Mouse (Mus musculus) kidney, adult 2 months (tissue): ENCODE measurements around the gene Kansl1.

Experiments used
- CTCF ChIP-seq: fragments of 200-500 bp; conservative IDR thresholded peaks from 2 replicates; pipeline ENCODE4 v1.5.1; 2011; ENCODE audit warnings: low read depth, mild to moderate bottlenecking, control low read depth, low read length, moderate library complexity, mixed read lengths; ENCODE audit not compliant: insufficient read depth, insufficient read length
- POLR2A ChIP-seq: fragments of 200-500 bp; IDR thresholded peaks from one replicate; pipeline ENCODE4 v1.6.1; 2011; ENCODE audit warnings: low read depth, low read length, control low read depth

DNA sequence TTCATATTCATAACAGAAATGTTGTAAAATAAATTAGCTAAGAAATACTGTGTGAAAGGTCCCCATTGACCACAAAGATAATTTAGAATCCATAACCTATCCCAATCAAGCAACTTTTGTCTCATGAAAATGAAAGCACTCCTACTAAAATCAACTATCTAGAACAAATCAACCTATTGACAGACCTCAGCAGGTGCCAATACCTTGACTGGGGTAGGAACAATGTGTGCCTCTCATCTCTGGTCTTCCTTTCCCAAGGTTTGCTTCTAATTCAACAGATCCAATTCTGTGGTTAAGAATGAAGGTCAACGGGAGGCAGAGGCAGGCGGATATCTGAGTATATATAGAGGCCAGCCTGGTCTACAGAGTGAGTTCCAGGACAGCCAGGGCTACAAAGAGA is 73.0 kb downstream of the Kansl1 start:
- no peak for TF ChIP-seq CTCF
- TF ChIP-seq POLR2A: no peak
